Mouse (Mus musculus) urinary bladder, postnatal 10 days (tissue): Measurements from ENCODE around the gene Ltn1.

Experiments used
- DNase-seq: peaks from one replicate; pipeline ENCODE4 v3.0.0; 2022; ENCODE audit warnings: low spot score

Ltn1 gene

DNA sequence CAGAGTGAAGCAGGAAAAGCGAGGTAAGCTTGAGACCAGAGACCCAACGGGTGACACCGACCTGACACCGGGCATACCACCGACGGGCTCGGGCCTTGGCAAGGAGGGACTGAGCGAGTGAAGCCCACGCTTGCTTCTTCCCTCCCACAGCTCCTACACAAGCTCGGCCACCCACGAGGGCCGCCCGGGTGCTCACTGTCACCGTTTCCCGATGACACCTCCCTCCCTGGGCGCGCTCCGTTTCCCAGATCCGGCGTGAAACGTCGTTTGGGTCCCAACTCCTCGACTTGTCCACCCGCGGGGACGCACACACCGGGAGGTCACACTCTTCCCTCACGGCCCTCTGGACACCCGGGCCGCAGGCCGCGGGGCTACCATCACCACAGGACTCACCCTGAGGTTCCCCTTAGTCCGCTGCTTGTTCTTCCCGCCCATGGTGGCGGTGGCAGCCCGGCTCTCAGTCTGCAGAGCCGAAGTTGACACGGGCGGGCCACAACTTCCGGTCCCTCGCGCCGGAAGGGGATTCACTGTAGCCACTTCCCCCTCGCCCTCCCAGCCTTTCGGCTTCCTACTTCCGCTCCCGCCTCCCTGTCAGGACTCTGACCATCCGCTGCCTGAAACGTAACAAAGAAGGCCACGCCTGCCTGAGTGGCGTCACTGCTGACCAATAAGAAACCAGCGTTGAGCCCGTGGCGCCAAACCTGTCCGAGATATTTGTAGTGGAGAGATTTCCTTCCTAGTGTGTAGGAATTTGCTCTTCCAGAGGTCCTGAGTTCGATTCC, at the start of gene Ltn1:
Gene Ltn1 (minus strand): TSS at position 580 of the 782 bp plus-strand sequence.
- DNase-seq = peak; percentile 97

DNA sequence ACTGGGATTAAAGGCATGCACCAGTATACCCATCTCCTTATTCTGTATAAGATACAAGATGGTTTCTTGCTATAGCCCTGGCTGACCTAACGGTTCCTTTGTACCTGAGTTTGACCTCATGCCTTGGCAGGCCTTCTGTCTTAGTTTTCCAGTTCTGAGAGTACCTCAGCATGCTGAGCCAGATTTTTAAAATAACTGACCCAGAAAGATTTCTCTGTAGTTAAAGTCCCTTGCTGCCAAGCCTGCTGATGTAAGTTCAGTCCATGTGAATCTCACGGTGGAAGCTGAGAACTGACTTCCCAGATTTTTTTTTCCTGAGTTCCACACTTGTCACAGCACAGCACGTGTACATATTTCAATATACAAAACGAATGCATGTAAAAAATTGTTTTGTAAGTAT, 38.2 kb upstream of the Ltn1 start:
- no peak for DNase-seq

DNA sequence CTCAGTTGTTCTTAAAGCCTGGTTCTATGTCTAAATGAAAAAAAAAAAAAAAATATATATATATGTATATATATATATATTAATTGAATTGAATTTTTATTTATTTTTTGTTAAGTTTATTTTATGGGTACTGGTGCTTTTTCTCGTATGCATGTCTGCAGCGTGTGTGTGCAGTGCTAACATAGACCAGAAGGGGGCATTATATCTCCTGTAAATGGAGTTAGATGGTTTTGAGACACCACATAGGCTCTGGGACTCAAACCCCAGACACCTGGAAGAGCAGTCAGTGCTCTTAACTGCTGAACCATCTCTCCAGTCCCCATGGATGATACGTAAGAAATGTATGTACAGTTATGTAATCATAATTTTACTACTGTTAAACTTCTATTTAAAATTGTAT, 26.3 kb upstream of the Ltn1 start:
- no peak for DNase-seq

DNA sequence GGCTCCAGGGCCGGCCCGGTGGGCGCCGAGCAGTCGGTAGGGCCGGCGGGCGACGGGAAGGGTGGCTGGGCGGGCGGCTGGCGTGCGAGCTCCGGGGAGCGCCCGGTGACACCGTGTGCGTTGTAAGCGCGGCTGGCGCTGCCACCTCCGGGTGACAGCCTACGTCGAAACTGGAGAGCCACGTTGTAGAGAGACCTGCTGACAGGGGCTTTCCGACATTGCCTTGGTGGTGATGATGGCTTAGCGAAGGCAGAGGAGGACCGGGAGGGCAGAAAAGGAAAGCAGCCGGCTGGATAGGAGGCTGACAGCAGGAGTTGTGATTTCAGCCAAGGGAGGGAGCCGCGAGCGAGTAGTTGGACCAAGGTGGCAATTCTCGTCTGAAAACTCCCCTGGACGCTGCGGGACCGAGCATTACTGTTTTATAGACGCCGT, 22.8 kb upstream of the Ltn1 start:
- no peak for DNase-seq

DNA sequence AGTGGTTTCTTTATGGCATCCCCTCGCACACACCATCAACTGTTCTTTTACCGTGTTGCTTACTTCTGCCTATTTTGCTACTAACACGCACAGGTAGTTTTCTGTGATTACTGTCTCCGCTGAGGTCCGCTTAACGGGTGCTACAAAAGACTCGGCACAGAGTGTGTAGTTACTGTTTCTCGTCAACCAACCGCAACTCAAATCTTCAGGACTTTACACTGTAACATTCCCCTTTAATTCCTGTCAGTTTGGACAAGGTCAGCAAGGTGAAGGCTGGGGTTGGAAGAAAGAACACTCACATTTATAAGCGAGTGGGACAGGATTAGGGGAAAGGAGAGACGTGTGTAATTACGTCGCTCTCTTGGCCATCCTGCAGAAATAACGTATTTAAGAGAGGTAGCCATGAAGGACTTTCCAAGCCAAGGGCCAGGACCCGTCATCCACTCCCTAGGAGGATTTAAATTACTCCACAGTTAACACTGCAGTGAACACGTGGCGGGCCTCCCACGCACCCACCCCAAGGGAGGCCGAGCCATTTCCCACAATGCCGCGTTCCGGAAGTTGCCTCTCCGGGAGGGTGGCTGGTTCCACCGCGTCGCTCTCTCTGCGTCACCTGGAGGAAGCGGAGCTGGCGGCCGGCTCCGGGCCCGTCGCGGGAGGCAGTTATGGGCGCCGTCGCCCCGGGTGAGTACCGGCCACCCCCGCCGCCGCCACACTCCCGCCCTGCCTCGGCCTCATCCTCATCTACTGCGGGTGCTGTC, 22.2 kb upstream of the Ltn1 start, which contains the start of gene Usp16:
Gene Usp16 (plus strand): TSS at position 285 of the 761 bp plus-strand sequence.
- DNase-seq = peak; percentile 82

DNA sequence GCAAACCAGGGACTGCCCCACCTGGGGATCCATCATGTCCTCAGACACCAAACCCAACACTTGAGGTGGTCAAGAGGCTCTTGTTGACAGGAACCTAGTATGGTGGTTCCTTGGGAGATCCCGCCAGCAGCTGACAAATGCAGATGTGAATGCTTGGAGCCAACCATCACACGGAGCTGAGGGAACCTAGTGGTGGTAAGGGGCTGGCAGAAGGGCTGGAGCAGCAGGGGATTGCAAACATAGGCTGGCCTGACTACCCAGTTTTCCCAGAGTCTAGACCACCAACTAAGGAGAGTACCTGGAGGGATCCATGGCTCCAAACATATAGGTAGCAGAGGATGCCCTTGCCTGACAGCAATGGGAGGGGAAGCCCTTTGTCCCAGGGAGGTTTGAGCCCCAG, 20.8 kb upstream of the Ltn1 start:
- no peak for DNase-seq

DNA sequence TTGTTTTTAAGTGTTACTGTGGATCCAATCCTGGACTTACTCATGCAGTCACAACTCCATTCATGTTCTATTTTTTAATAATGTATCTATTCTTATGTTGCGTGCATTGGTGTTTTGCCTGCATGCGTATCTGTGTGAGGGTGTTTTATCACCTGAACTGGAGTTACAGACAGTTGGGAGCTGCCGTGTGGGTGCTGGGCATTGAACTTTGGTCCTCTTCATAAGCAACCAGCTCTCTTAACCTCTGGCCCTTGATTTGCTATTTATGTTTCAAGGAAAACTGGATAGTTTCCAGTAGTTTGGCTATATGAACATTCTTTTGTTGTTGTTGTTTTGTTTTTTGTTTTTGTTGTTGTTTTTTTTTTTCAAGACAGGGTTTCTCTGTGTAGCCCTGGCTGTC, 13.1 kb upstream of the Ltn1 start:
- DNase-seq = no peak

DNA sequence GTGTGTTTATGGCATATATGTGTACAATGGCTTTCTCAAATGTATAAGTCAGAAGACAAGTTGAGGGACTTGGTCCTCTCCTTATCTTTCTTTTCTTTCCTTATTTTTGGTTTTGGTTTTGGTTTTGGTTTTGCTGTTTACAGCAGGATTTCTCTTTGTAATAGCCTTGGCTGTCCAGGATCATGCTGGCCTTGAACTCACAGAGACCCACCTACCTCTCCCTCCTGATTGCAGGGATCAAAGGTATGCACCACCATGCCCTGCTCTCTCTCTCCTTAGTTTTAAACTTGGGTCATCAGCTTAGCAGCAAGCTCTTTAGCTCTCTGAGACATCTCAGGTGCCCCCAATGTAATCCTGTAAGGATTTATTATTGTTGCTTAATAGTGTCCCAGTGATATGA, 12.7 kb upstream of the Ltn1 start:
- DNase-seq = no peak

DNA sequence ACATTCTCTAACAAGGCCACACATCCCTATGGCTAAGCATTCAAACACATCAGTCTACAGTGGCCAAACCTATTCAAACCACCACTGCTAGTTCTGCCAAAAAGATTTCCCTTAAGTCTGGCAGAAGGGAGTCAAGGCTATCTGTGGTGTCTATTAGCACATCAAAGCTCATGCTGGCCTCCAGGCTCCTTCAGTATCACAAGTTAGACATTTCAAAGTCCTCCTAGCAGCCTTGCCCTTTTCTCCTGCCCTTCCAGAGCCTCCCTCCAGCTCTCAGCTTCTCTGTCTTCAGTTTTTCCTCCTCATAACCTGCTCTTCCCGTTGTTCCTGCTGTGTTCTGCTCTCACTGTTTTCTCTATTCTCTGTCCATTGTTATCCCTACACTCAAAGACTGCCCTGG, 11.7 kb upstream of the Ltn1 start:
- DNase-seq = no peak

DNA sequence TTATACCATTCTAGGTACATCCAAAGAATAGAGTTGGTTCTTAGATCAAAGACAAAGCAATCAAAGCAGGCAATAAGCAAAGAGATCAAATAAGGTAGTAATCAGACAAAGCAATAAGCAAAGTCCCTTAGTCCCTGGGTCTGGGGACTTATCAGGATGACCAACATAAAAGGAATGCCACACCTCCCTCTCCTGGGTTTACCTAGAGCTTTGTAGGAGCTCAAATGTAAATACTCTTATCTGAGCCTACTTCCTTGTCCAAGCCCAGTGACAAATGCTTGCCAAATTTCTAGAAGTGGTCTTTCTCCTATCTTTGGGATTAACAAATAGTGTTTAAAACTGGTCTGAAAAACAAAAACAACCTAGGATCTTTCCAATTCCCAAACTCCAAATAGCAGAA, 10.8 kb upstream of the Ltn1 start:
- DNase-seq = no peak

DNA sequence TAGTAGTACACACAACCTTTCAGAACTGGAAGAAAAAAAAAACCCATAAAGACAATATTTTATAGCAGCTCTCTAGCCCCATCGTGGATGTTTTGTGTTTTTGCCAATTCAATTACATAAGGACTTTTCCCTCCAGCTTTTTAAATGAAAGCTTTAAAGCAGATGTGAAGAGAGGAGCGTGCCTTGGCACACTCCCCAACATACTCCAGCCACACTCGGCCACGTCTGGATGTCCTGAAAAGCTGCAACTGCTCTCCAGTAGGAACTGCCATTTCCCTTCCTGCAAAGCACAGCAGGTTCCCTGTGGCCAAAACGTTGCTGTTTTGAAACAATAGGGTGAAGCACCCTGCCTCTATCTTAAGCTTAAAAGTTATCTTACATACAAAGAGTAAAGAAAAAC, 9.9 kb upstream of the Ltn1 start:
- DNase-seq = no peak

DNA sequence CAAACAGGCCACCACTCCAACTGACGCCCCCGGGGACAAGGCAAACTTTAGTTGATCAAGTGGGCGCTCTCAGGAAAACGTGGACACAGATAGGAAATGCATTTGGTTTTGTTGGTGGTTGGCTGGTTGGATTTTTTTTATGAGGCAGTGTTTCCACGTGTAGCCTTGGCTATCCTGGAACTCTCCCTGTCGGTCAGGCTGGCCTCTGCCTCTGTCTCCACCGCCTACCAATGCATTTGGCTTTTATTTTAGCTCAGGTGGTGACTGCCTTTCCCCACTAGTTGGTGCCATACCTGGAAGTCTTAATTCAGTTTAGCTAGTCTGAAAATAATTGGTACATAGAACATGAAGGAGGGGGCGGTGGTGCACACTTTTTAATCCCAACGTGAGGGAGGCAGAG, 8.7 kb upstream of the Ltn1 start:
- no peak for DNase-seq

DNA sequence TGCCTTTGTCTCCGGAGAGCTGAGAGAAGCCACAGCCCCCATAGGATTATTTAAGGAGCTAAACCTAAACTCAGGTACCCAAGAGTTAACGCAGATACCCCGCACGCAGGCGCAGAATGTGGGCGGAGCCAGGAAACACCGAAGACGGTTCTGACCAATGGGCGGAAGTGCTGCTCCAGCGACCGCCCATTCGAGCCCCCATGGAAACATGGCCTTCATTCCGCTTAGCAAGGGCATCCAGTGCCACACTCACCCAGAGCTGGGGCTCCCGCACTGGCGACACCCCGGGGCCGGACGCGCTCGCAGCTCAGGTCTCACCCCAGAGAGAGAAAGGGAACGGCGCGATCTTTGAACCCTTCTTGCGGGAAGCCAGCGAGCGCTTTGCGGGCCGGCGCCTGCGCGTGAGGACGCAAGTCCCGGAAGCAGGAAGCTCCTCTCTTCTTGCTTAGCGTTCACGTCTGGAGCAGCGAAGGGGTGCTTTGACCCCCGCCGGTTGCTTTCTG, 7.8 kb upstream of the Ltn1 start, which contains the start of gene Rwdd2b:
Gene Rwdd2b (minus strand): TSS at position 390 of the 503 bp plus-strand sequence.
- DNase-seq = peak; percentile 69

DNA sequence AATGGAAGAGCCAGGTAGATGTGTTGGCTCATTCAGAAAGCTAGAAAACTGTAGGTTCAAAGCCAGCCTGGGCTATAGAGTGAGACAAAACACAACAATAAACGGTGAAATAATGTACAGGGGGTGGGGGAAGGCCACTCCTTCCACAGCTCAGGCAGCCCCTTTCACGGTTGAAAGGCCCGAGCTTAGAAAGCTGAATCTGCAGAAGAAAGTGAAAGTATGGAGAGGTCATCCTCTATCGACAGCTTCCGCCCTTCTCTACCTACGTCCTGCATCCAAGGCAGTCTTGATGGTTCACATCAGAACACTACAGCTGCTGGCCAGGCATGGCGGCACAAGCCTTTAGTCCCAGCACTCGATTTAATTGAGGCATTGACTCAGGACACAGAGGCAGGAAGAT, 6.3 kb upstream of the Ltn1 start:
- DNase-seq = no peak

DNA sequence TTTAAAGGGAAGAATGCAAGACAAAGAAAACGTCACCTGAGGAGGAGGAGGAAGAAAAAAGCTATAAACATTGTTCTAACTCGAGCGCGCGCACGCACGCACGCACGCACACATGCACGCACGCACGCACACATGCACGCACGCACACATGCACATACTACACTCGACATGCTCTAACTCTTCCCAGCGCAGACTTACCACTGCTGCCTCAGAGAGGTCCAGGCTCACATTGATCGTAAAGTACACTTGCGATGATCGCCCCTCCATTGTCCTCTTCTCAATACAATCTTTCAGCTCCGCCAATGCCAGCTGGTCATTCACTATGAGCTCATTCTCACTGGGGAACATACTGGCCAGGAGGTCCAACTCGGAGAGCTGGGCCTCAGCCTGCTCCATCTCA, 4.7 kb upstream of the Ltn1 start:
- DNase-seq = no peak

DNA sequence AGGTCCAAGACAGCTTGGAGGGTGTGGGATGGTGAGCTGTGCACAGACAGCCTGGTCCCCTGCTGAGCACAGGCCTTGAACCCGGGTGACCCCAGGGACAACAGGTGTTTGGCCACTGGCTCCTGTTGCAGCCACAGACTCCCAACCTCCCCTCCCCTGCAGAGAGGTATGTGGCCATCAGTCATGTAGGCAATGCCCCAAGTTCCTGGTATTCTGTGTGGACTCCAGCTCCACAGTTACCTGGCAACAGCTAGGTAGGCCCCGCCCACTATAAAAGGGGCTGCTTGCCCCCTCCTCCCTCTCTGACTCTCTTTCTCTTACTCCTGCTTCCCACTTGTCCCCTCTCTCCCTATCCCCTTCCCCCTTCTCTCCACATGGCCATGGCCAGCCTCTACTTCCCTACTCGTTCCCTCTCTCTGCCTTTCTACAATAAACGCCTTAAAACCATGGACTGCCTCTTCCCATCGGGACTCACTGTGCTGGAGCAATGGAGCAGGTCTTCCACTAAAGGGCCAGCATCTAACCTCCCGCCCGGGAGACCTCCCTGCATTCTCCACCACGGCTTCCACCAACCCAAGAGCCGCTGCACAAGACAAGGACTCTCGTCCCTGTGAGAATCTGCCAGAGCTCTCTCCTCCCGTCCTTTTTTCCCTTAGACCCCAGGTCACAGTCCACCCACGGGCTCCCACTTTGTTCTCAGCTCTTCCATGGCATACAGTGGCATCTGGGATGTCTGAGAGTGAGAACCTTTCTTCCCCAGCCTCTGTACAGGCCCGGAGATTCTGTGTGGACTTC, 3.2 kb upstream of the Ltn1 start:
- DNase-seq = no peak

DNA sequence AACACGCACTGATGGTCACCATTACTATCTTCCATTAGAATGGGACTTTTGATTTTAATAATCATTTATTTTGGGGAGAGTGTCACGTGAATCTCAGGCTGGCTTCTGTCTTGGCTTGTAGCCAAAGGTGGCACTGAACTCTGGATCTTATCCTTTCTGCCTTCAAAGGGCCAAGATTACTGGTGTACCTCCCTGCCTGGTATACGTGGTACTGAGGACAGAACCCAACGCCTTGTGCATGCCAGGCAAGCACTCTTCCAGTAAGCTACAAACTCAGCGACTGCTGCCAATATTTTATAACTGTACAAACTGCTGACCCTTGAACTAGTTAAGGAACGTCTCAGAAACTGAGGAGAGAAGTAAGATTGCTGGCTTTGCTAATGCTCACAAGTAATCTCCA, 2.5 kb upstream of the Ltn1 start:
- DNase-seq = no peak

DNA sequence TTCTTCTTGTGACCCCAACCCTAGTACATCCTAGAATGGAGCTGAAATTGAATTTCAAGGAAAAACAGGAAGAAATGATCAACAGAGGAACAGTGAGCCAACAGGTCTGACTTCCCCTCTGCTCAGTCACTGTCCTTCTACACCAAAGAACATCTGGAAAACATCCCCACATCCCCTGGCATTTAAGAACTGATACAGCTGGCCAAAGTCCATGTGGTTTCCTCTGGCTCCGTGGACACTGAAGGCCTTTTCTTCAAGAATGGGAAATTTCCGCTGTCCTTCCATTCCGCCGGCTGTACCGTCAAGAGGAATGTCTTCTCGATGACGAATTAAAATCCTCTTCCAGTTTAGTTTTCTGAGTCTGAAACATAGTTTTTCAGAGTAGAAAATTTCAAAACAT, 1.9 kb upstream of the Ltn1 start:
- DNase-seq = no peak

DNA sequence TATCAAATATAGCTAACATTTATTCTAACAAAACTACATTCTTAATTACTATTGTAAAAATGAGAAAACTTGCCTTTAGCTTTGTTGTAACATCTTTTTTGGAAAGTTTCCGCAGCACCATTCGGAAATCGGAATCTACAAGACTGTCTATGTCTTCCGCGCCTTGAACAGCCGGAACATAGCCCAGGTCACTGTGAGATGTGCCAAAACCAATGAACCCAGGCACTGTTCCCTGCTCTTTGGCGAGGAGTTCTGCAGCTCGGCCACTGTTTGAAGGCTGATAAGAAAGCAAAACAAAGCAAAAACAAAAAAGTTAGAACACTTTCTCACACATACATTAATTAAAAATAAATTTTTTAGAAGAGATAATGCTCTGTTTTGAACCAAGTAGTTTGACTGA, 4.9 kb downstream of the Ltn1 start:
- no peak for DNase-seq

DNA sequence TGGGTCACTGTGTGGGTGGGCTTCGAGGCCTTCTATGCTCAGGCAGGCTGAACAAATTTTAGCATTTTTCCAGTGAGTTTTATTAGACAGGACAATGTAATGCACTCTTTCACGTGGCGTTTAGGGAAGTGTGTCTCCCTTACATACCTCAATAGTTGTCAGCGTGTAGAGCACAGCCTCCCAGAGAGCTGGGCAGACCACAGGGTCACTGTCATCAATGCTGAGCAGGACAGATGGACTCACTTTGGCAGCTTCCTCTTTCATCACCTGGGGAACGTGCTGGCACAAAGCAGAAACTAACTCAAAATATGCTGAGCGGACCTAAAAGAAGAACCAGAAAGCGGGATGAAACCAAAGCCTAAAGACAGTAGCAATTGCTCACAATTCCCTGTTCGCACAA, 11.8 kb downstream of the Ltn1 start:
- no peak for DNase-seq

DNA sequence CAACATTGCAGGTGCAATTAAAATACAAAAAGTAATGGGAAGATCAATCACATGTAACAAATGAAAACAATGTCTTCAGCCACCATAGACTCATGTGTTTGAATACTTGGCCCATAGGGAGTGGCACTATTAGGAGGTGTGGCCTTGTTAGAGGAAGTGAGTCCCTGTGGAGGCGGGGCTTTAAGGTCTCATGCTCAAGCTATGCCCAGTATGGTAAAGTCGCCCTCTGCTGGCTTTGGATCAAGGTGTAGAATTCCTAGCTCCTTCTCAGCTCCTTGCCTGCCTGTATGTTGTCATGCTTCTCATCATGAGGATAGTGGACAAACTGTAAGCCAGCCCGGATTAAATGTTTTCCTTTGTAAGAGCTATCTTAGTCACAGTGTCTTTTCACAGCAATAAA, 27.4 kb downstream of the Ltn1 start:
- no peak for DNase-seq

DNA sequence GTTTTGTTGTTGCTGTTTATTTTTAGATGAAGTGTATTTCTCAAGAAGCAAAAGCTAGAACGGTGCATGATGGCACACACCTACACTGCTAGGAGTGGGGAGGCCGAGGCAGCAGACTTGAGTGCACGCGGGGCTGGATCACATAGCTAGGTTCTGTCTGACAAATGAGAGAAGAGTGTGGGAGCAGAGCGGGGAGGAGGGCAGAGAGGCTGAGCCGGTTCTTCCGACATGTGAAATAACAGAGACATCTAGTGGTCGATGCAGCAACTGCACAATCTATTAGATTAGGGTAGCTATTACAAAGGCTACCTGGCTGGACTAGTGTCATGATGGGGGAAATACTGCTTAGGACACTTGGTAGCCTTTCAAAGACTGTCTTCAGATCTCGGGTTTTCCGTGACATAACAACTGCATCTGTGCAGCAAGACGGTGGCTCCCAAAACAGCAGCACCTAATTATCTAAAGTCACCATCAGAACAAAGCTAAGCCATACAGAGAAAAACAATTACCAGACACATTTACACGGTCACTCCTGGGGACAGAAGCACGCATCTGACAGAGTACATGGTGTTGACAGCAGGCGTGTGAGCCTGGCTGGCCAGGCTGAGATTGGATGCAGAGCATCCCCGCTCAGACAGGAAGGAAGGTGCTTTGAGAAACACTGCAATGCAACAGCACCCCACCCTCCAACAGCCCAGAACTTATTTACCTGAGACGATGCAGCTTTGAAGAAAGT, 38.4 kb downstream of the Ltn1 start:
- DNase-seq = peak; percentile 19
